Mouse (Mus musculus) liver, embryonic 15.5 days (tissue): ENCODE measurements around the gene Arhgap44. TPM values are rescaled to one million over a fixed set of nuclear protein-coding genes. Genes with fewer than 3 reads are reported as not detected.

Experiments used
- ATAC-seq: fragments of 200-750 bp; cut with Nextera tagmentation; 2 replicates; pipeline ENCODE4 v1.8.0; 2017; ENCODE audit warnings: moderate number of reproducible peaks, mild to moderate bottlenecking, moderate library complexity; ENCODE audit not compliant: insufficient read depth
- H3K27ac ChIP-seq: fragments of 300-500 bp; sonication (generic); replicated peaks from 2 replicates; pipeline ENCODE4 v1.5.1; 2015; ENCODE audit warnings: mild to moderate bottlenecking, inconsistent platforms
- H3K27me3 ChIP-seq: fragments of 300-500 bp; sonication (generic); 2 replicates; pipeline ENCODE4 v1.6.1; 2015; ENCODE audit warnings: mild to moderate bottlenecking, inconsistent platforms
- H3K36me3 ChIP-seq: fragments of 300-500 bp; sonication (generic); replicated peaks from 2 replicates; pipeline ENCODE4 v1.6.1; 2015; ENCODE audit warnings: moderate library complexity, mild to moderate bottlenecking, inconsistent platforms
- H3K4me1 ChIP-seq: fragments of 300-500 bp; sonication (generic); replicated peaks from 2 replicates; pipeline ENCODE4 v1.6.1; 2015; ENCODE audit warnings: inconsistent platforms
- H3K4me2 ChIP-seq: fragments of 300-500 bp; sonication (generic); 2 replicates; pipeline ENCODE4 v1.6.1; 2015; ENCODE audit warnings: moderate library complexity, mild to moderate bottlenecking, inconsistent platforms
- H3K4me3 ChIP-seq: fragments of 300-500 bp; sonication (generic); replicated peaks from 2 replicates; pipeline ENCODE4 v1.5.1; 2015; ENCODE audit warnings: mild to moderate bottlenecking, inconsistent platforms
- H3K9ac ChIP-seq: fragments of 300-500 bp; sonication (generic); 2 replicates; pipeline ENCODE4 v1.6.1; 2015; ENCODE audit warnings: moderate library complexity, mild to moderate bottlenecking, inconsistent platforms
- H3K9me3 ChIP-seq: fragments of 300-500 bp; sonication (generic); replicated peaks from 2 replicates; pipeline ENCODE4 v1.6.1; 2016; ENCODE audit warnings: inconsistent platforms
- WGBS: fragments of 180-500 bp; shearing (Covaris S2); methylation state at CpG from one replicate; pipeline ENCODE4 v1.1.7; 2015; ENCODE audit warnings: mixed read lengths; ENCODE audit not compliant: insufficient replicate concordance; 5-methylcytosine and 5-hydroxymethylcytosine counted together
- microRNA-seq: library from miRNA; unstranded; fragments of <30 nt; microRNA quantifications from one replicate; pipeline ENCODE4, GENCODE M21; 2016
- polyA plus RNA-seq: library from polyadenylated mRNA; unstranded; fragments of >200 nt; fragmentation: Nextera tagmentation; extraction: Ambion mirVana; gene quantifications from 2 replicates; pipeline ENCODE4 v1.2.1, GENCODE M21; 2015

Gene Arhgap44
- polyA plus RNA-seq, 1 experiment from 2014 or later: 0.91 TPM

DNA sequence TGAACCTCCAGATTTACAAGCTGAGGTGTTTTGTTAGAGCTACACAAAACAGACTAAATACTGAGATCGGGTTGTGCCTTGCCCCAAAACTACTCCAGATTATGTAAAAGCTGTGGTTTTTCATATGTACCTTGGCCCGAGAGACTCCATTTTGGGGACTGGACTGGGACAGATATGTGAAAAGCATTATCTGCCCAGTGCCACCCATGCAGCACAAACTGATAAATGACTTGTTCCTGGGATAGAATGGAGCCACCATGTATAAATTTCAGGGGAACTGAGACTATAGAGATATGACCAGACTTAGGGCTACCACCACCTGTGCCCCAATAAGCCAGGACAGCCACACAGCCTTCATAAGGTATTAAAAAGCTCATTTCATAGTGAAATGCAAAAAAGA, 200.1 kb downstream of the Arhgap44 start:
- Histone ChIP-seq H3K9me3 (no peaks in the 10 kb centered on the region), H3K4me3 (no peak overlapping the region), H3K4me2 (0 out of 2 replicates have a peak overlapping the region, but pooled peaks have one; percentile 6), H3K36me3 (no peaks in the 10 kb centered on the region), H3K4me1 (peaks cover 33% of the 10 kb centered on the region), H3K9ac (no peak overlapping the region), H3K27me3 (peaks cover 43% of the 10 kb centered on the region), H3K27ac (peak overlapping the region; percentile 34; the same call in 1 of the 2 replicates)
- 27% methylated on average over 2 of the region's 2 CpGs for WGBS
- peak; percentile 92 for ATAC-seq

DNA sequence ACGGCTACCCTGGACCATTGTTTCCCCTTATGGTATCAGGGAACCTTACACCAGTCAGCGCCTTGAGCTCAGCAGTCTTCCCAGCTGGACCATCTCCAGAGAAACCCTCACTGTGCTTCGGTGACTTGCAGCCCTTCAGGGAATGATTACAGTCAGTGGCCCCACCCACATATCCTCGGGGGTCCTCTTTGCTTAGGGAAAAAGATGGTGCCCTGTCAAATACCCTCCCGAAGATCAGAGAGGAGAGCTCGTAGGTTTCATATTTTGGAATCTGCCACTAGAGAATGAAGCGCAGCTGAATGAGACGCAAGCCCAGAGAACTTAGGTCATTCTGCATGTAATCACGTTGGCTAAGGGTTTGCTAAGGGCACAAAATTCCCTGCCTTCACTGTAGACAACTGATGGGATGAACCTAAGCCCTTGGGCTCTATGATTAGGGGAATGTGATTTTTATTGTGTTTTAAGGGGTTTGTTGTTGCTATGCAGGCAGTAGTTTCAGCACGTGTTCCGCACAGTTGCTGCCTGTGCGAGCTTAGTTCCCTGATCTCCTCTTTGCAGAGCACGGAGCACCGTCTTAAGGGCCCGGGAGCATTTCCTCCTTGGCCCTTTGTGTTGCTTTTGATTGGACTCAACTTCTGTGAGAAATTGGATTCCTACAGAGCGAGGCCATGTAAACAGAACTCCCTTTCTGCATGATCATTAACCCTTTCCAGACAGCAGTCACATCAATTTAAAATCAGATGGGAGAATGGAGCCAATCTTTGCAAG, 205.6 kb downstream of the Arhgap44 start:
- no peak overlapping the region for H3K27ac ChIP-seq
- H3K4me2 ChIP-seq: no peak overlapping the region
- no peaks in the 10 kb centered on the region for H3K36me3 ChIP-seq
- WGBS: 19% methylated on average over 16 of the region's 16 CpGs
- H3K4me1 ChIP-seq: peaks cover 21% of the 10 kb centered on the region
- peaks cover 62% of the 10 kb centered on the region for H3K27me3 ChIP-seq
- H3K4me3 ChIP-seq: no peak overlapping the region
- H3K9me3 ChIP-seq: no peaks in the 10 kb centered on the region
- H3K9ac ChIP-seq: no peak overlapping the region
- no peak for ATAC-seq

Small RNA genes within 50 kb of the gene (microRNA-seq; reads per million reads assigned to microRNA genes)
- not detected for gene Gm25991

Other genes with a start within 250 kb of the Arhgap44 start
- gene Elac2, start 183.9 kb downstream of the Arhgap44 start, polyA plus RNA-seq: 14.2 and 14.4 TPM in 2 replicates
- gene 1700086D15Rik, start 3.1 kb downstream of the Arhgap44 start, polyA plus RNA-seq: not detected in 2 replicates
- gene Myocd, start 107.0 kb upstream of the Arhgap44 start, polyA plus RNA-seq: 0.05 and 0.06 TPM in 2 replicates